Mouse (Mus musculus) hindbrain, embryonic 16.5 days (tissue): Measurements from ENCODE around the gene Myh3. TPM values are rescaled to one million over a fixed set of nuclear protein-coding genes. Genes with fewer than 3 reads are reported as not detected.

Source experiments
- ATAC-seq: fragments of 200-750 bp; cut with Nextera tagmentation; 2 replicates; pipeline ENCODE4 v1.8.0; 2017; ENCODE audit warnings: moderate TSS enrichment, moderate library complexity
- H3K27ac ChIP-seq: fragments of 300-500 bp; sonication (generic); 2 replicates; pipeline ENCODE4 v1.5.1; 2014; ENCODE audit warnings: low read depth, mild to moderate bottlenecking, control low read depth, low read length, moderate library complexity
- H3K27me3 ChIP-seq: fragments of 300-500 bp; sonication (generic); replicated peaks from 2 replicates; pipeline ENCODE4 v1.6.1; 2014; ENCODE audit warnings: low read length; ENCODE audit not compliant: control insufficient read depth, insufficient read depth
- H3K36me3 ChIP-seq: fragments of 300-500 bp; sonication (generic); 2 replicates; pipeline ENCODE4 v1.6.1; 2014; ENCODE audit warnings: mild to moderate bottlenecking, low read length, moderate library complexity, mixed read lengths; ENCODE audit not compliant: control insufficient read depth, insufficient read depth
- H3K4me1 ChIP-seq: fragments of 300-500 bp; sonication (generic); 2 replicates; pipeline ENCODE4 v1.6.1; 2014; ENCODE audit warnings: low read depth, low read length; ENCODE audit not compliant: control insufficient read depth, insufficient read depth
- H3K4me2 ChIP-seq: fragments of 300-500 bp; sonication (generic); 2 replicates; pipeline ENCODE4 v1.6.1; 2014; ENCODE audit warnings: mild to moderate bottlenecking, low read length, control low read depth, moderate library complexity
- H3K4me3 ChIP-seq: fragments of 300-500 bp; sonication (generic); 2 replicates; pipeline ENCODE4 v1.5.1; 2014; ENCODE audit warnings: mild to moderate bottlenecking, low read length, control low read depth, moderate library complexity
- H3K9ac ChIP-seq: fragments of 300-500 bp; sonication (generic); 2 replicates; pipeline ENCODE4 v1.6.1; 2014; ENCODE audit warnings: low read depth, mild to moderate bottlenecking, control low read depth, low read length, moderate library complexity
- H3K9me3 ChIP-seq: fragments of 300-500 bp; sonication (generic); 2 replicates; pipeline ENCODE4 v1.6.1; 2014; ENCODE audit warnings: mild to moderate bottlenecking, low read length, moderate library complexity; ENCODE audit not compliant: control insufficient read depth
- WGBS: fragments of 180-500 bp; shearing (Covaris S2); extraction: QIAGEN DNeasy Blood & Tissue Kit; methylation state at CpG from one replicate; pipeline ENCODE4 v1.1.7; 2014; 5-methylcytosine and 5-hydroxymethylcytosine counted together
- polyA plus RNA-seq: library from polyadenylated mRNA; unstranded; fragments of >200 nt; fragmentation: Nextera tagmentation; extraction: Ambion mirVana; gene quantifications from 2 replicates; pipeline ENCODE4 v1.2.1, GENCODE M21; 2015

Gene Myh3
- polyA plus RNA-seq, 1 experiment from 2014 or later = 0.29 TPM

- ATAC-seq = no peak
- Histone ChIP-seq H3K4me2 (no peak overlapping the region), H3K27ac (no peak overlapping the region), H3K4me1 (no peaks in the 10 kb centered on the region; the same call in 1 of the 2 replicates), H3K9ac (no peak overlapping the region), H3K27me3 (no peaks in the 10 kb centered on the region), H3K9me3 (no peaks in the 10 kb centered on the region), H3K4me3 (no peak overlapping the region), H3K36me3 (no peaks in the 10 kb centered on the region)
- WGBS = 35% methylated on average over 4 of the region's 4 CpGs
Observed at GRCm38 (mm10) chr11:67105689-67106088, 27.6 kb downstream of the Myh3 start.

DNA sequence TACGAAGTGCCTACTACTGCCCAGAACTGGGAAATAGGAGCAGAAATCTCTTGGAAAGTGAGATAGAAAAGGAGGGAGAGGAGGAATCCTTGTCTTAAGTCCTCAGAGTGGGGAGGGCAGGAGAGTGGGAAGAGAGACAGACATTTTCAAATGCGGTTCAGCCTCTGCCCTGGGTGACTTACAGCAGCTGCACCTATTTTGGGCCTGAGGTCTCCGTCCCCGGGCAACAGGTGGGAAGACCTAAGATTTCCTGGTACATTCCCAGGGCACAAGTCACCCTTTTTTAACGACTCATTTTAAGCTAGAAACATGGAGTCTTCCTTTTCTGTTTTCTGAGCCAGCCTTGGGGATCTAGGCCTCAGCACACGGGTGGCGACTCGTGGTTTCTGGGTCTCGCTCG, 28.9 kb downstream of the Myh3 start:
- H3K27me3 ChIP-seq = no peaks in the 10 kb centered on the region
- no peak overlapping the region for H3K27ac ChIP-seq
- H3K9ac ChIP-seq = no peak overlapping the region
- no peaks in the 10 kb centered on the region; the same call in 1 of the 2 replicates for H3K4me1 ChIP-seq
- no peak for ATAC-seq
- H3K4me3 ChIP-seq = no peak overlapping the region
- no peak overlapping the region for H3K4me2 ChIP-seq
- H3K36me3 ChIP-seq = no peaks in the 10 kb centered on the region
- no peaks in the 10 kb centered on the region for H3K9me3 ChIP-seq
- 91% methylated on average over 10 of the region's 10 CpGs for WGBS

- Histone ChIP-seq H3K9ac (no peak overlapping the region), H3K27ac (no peak overlapping the region), H3K27me3 (no peaks in the 10 kb centered on the region), H3K36me3 (no peaks in the 10 kb centered on the region), H3K4me2 (no peak overlapping the region), H3K4me1 (no peaks in the 10 kb centered on the region; the same call in 1 of the 2 replicates), H3K4me3 (no peak overlapping the region), H3K9me3 (no peaks in the 10 kb centered on the region)
- WGBS = 31% methylated on average over 5 of the region's 5 CpGs
- ATAC-seq = peak; percentile 61
Observed at GRCm38 (mm10) chr11:67110168-67110948, 32.3 kb downstream of the Myh3 start.

GRCm38 (mm10) chr11:67112019-67112850, 34.1 kb downstream of the Myh3 start:
- H3K4me1 ChIP-seq = no peaks in the 10 kb centered on the region
- no peak overlapping the region for H3K4me3 ChIP-seq
- 29% methylated on average over 11 of the region's 11 CpGs for WGBS
- H3K9me3 ChIP-seq = no peaks in the 10 kb centered on the region
- no peak overlapping the region for H3K4me2 ChIP-seq
- no peak overlapping the region for H3K27ac ChIP-seq
- H3K36me3 ChIP-seq = no peaks in the 10 kb centered on the region
- H3K9ac ChIP-seq = no peak overlapping the region
- no peak for ATAC-seq
- H3K27me3 ChIP-seq = no peaks in the 10 kb centered on the region

GRCm38 (mm10) chr11:67112851-67113202, 34.7 kb downstream of the Myh3 start:
- Histone ChIP-seq H3K27me3 (no peaks in the 10 kb centered on the region), H3K36me3 (no peaks in the 10 kb centered on the region), H3K4me1 (no peaks in the 10 kb centered on the region), H3K4me2 (no peak overlapping the region), H3K4me3 (no peak overlapping the region), H3K27ac (no peak overlapping the region), H3K9me3 (no peaks in the 10 kb centered on the region), H3K9ac (no peak overlapping the region)
- WGBS = 40% methylated on average over 11 of the region's 11 CpGs
- ATAC-seq = no peak

DNA sequence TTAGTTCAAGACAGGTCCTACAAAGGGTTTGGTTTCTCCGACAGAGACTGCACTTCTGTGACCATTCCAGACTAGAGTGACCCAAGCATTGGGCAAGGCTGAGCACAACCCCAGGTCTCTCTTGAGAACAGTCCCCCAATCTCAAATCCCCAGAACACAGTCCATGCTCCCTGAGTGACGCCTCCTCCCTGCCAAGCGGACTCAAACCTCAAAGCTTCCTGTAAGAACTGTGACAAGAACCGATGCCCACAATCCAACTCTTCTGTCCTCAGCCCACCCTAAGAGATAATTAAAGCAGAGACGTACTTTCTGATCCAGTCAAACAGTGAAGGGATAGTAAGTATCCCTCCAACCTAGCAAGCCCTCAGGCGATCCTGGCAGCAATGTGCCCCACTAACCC, 35.3 kb downstream of the Myh3 start:
- H3K4me2 ChIP-seq = no peak overlapping the region
- H3K27ac ChIP-seq = no peak overlapping the region
- no peaks in the 10 kb centered on the region for H3K27me3 ChIP-seq
- H3K4me3 ChIP-seq = no peak overlapping the region
- H3K4me1 ChIP-seq = no peaks in the 10 kb centered on the region
- H3K9ac ChIP-seq = no peak overlapping the region
- no peaks in the 10 kb centered on the region for H3K36me3 ChIP-seq
- ATAC-seq = no peak
- 92% methylated on average over 6 of the region's 6 CpGs for WGBS
- no peaks in the 10 kb centered on the region for H3K9me3 ChIP-seq

- Histone ChIP-seq H3K4me1 (no peaks in the 10 kb centered on the region), H3K27ac (no peak overlapping the region), H3K27me3 (no peaks in the 10 kb centered on the region), H3K36me3 (no peaks in the 10 kb centered on the region), H3K9ac (no peak overlapping the region), H3K4me3 (no peak overlapping the region), H3K9me3 (no peaks in the 10 kb centered on the region), H3K4me2 (no peak overlapping the region)
- WGBS = 90% methylated on average over 5 of the region's 5 CpGs
- no peak for ATAC-seq
Observed at GRCm38 (mm10) chr11:67114261-67114660, 36.2 kb downstream of the Myh3 start.

GRCm38 (mm10) chr11:67114901-67115300, 36.8 kb downstream of the Myh3 start:
- H3K36me3 ChIP-seq = no peaks in the 10 kb centered on the region
- no peaks in the 10 kb centered on the region for H3K27me3 ChIP-seq
- H3K9ac ChIP-seq = no peak overlapping the region
- no peaks in the 10 kb centered on the region for H3K4me1 ChIP-seq
- no peaks in the 10 kb centered on the region for H3K9me3 ChIP-seq
- no peak overlapping the region for H3K4me3 ChIP-seq
- WGBS = 90% methylated on average over 12 of the region's 12 CpGs
- H3K27ac ChIP-seq = no peak overlapping the region
- H3K4me2 ChIP-seq = no peak overlapping the region
- no peak for ATAC-seq

DNA sequence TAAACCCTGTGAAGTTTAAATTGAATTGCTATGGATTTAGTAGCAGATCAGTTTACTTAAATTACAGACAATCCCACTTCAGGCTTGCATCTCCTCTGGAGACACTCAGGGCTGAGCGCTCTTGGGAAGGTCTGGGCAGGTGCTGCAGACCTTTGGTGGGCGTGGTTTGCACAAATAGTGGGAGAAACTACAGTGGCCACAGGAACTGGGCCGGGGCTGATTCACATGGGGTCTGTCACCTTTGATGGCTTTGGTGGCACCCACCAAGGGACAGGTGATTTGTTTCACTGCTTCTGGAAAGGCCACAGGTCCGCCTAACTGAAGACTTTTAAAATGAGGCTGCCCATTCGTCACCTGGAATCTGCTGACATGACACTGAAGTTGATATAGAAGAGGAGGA, 38.6 kb downstream of the Myh3 start:
- no peak for ATAC-seq
- 78% methylated on average over 5 of the region's 5 CpGs for WGBS

More for the DNA sequence above, 38.6 kb downstream of the Myh3 start:
- Histone ChIP-seq H3K27ac (no peak overlapping the region), H3K9me3 (no peaks in the 10 kb centered on the region), H3K9ac (no peak overlapping the region), H3K4me1 (no peaks in the 10 kb centered on the region), H3K36me3 (no peaks in the 10 kb centered on the region), H3K4me2 (no peak overlapping the region), H3K4me3 (no peak overlapping the region), H3K27me3 (no peaks in the 10 kb centered on the region)
